Mouse (Mus musculus): ENCODE results near the gene Ajap1. TPM values are rescaled to one million over a fixed set of nuclear protein-coding genes. Genes with fewer than 3 reads are reported as not detected.

Gene Ajap1
- 48.0 and 53.1 TPM in 2 replicates for polyA plus RNA-seq (2015; fragmentation: Nextera tagmentation; extraction: Ambion mirVana)

GRCm38 (mm10) chr4:153482459-153483338 lies at the start of gene Ajap1:
Ajap1 (minus strand) TSS chr4:153482811.

All from neural tube, postnatal 0 days (tissue).